16 mouse cellular contexts compared by ENCODE assay signal in the genomic region with DNA sequence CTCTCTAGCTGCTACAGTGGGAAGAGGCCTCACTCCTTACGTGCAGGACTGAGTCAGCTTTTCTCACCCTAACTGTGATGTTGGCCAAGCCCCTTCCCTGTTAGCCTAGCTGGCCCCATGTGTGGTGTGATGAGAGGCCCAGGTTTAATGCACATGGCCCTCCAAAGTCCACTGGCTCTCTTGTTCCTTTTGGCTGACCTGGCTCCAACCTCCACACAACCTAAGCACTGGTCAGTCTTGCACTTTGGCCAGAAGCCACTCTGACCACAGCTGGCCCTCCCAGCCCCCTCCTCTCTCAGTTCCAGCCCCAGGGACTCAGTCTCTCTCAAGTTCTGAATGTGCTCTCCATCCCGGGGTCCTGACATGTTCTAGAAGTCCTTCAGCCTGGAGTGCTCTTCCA. TPM values are rescaled to one million over a fixed set of nuclear protein-coding genes. Genes with fewer than 3 reads are reported as not detected.
DNase-seq lines count a peak whose midpoint lies in the region; ATAC-seq and TF ChIP-seq lines count a peak whose summit lies in the region.
"Had no signal": no experiment of that assay in that cellular context is flagged by ENCODE, and none has a peak within 500 bp of the region (broad histone marks: within the 10 kb centered on the region; RNA-seq: fewer than 3 reads in every experiment).

No protein-coding gene starts in this region.

- H3K27ac ChIP-seq in forebrain, embryonic 11.5 days (ENCODE audit: low read depth, low read length), result peak overlapping the region; percentile 93
- H3K27ac ChIP-seq in forebrain, embryonic 14.5 days (ENCODE audit: low read depth, low read length), result no peak overlapping the region
- H3K27ac ChIP-seq in liver, adult 2 months (replicated peaks; ENCODE audit: insufficient read depth, low read depth, low read length), result peak overlapping the region; percentile 10; the same call in 1 of the 2 replicates
- no peak overlapping the region for H3K27ac ChIP-seq in liver, embryonic 15.5 days (replicated peaks)
- H3K27ac ChIP-seq: limb, embryonic 13.5 days; stomach, postnatal 0 days had no signal

- no peak overlapping the region for H3K4me2 ChIP-seq in forebrain, embryonic 11.5 days (ENCODE audit: low read depth, low read length, severe bottlenecking)
- no peak overlapping the region for H3K4me2 ChIP-seq in forebrain, embryonic 14.5 days (ENCODE audit: low read length)
- no peak overlapping the region for H3K4me2 ChIP-seq in liver, embryonic 15.5 days
- H3K4me2 ChIP-seq: limb, embryonic 13.5 days had no signal

- no peaks in the 10 kb centered on the region for H3K79me2 ChIP-seq in liver, adult 2 months (ENCODE audit: control insufficient read depth, insufficient read depth, low read length)

- WGBS in forebrain, embryonic 11.5 days, result 63% methylated on average over 2 of the region's 2 CpGs
- 84% methylated on average over 2 of the region's 2 CpGs for WGBS in forebrain, embryonic 14.5 days
- WGBS in liver, adult 2 months, result 62% methylated on average over 2 of the region's 2 CpGs
- WGBS in liver, embryonic 15.5 days (ENCODE audit: insufficient replicate concordance), result 23% methylated on average over 2 of the region's 2 CpGs

- H3K9me3 ChIP-seq in forebrain, embryonic 11.5 days (ENCODE audit: control insufficient read depth, low read length), result no peaks in the 10 kb centered on the region
- no peaks in the 10 kb centered on the region for H3K9me3 ChIP-seq in forebrain, embryonic 14.5 days (replicated peaks; ENCODE audit: control insufficient read depth, low read length)
- H3K9me3 ChIP-seq in liver, embryonic 15.5 days (replicated peaks), result no peaks in the 10 kb centered on the region

- TF ChIP-seq POLR2A in liver, adult 2 months (IDR thresholded peaks at IDR 0.05; ENCODE audit: extremely low read depth, insufficient read depth, low read length), result no peak

- TF ChIP-seq CTCF in liver, adult 2 months (IDR thresholded peaks at IDR 0.05; ENCODE audit: low read depth, low read length), result no peak

- no peak for ATAC-seq in forebrain, embryonic 11.5 days (replicated peaks; ENCODE audit: low FRiP score)
- no peak for ATAC-seq in forebrain, embryonic 14.5 days
- peak; percentile 59 for ATAC-seq in liver, embryonic 15.5 days (ENCODE audit: insufficient read depth)

- no peaks in the 10 kb centered on the region for H3K27me3 ChIP-seq in forebrain, embryonic 11.5 days (ENCODE audit: control insufficient read depth, insufficient read depth, low read length)
- H3K27me3 ChIP-seq in forebrain, embryonic 14.5 days (replicated peaks; ENCODE audit: control insufficient read depth, insufficient read depth, low read length), result no peaks in the 10 kb centered on the region
- H3K27me3 ChIP-seq in liver, adult 2 months (ENCODE audit: control insufficient read depth, insufficient read depth, low read length), result no peaks in the 10 kb centered on the region
- H3K27me3 ChIP-seq in liver, embryonic 15.5 days, result no peaks in the 10 kb centered on the region
- H3K27me3 ChIP-seq: limb, embryonic 13.5 days had no signal

- peaks cover 19% of the 10 kb centered on the region for H3K4me1 ChIP-seq in forebrain, embryonic 11.5 days (replicated peaks; ENCODE audit: control insufficient read depth, insufficient read depth, low read length)
- H3K4me1 ChIP-seq in forebrain, embryonic 14.5 days (ENCODE audit: control insufficient read depth, insufficient read depth, low read length), result 0 out of 2 replicates have a peak, but pooled peaks cover 3% of the 10 kb centered on the region
- H3K4me1 ChIP-seq in liver, adult 2 months (ENCODE audit: control insufficient read depth, insufficient read depth, low read length), result peaks cover 22% of the 10 kb centered on the region
- H3K4me1 ChIP-seq in liver, embryonic 15.5 days (replicated peaks), result peaks cover 17% of the 10 kb centered on the region
- H3K4me1 ChIP-seq: limb, embryonic 13.5 days had no signal

- H3K36me3 ChIP-seq in forebrain, embryonic 11.5 days (ENCODE audit: control insufficient read depth, insufficient read depth, low read length), result no peaks in the 10 kb centered on the region
- no peaks in the 10 kb centered on the region for H3K36me3 ChIP-seq in forebrain, embryonic 14.5 days (ENCODE audit: control insufficient read depth, insufficient read depth, low read length)
- H3K36me3 ChIP-seq in liver, adult 2 months (ENCODE audit: control insufficient read depth, insufficient read depth, low read length), result no peaks in the 10 kb centered on the region
- H3K36me3 ChIP-seq in liver, embryonic 15.5 days (replicated peaks), result no peaks in the 10 kb centered on the region
- H3K36me3 ChIP-seq: limb, embryonic 13.5 days had no signal

- H3K9ac ChIP-seq in forebrain, embryonic 11.5 days (ENCODE audit: low read length), result no peak overlapping the region
- H3K9ac ChIP-seq in forebrain, embryonic 14.5 days (ENCODE audit: low read length), result no peak overlapping the region
- no peak overlapping the region for H3K9ac ChIP-seq in liver, adult 2 months (ENCODE audit: low read depth, low read length)
- H3K9ac ChIP-seq in liver, embryonic 15.5 days, result no peak overlapping the region
- H3K9ac ChIP-seq: limb, embryonic 13.5 days had no signal

- H3K4me3 ChIP-seq in forebrain, embryonic 11.5 days (ENCODE audit: low read depth, low read length), result no peak overlapping the region
- no peak overlapping the region for H3K4me3 ChIP-seq in forebrain, embryonic 14.5 days (ENCODE audit: low read depth, low read length)
- no peak overlapping the region for H3K4me3 ChIP-seq in liver, adult 2 months (ENCODE audit: insufficient read depth, low read depth, low read length)
- H3K4me3 ChIP-seq in liver, embryonic 15.5 days (replicated peaks), result no peak overlapping the region
- H3K4me3 ChIP-seq: limb, embryonic 13.5 days had no signal

- no peak for DNase-seq in forebrain, embryonic 11.5 days (ENCODE audit: low spot score)
- no peak for DNase-seq in forebrain, embryonic 14.5 days (ENCODE audit: low spot score)
- DNase-seq in liver, adult 2 months (ENCODE audit: extremely low read depth, low read depth, low spot score), result peak; percentile 91
- DNase-seq in liver, result no peak
- peak; percentile 68 to 72 for DNase-seq in kidney, adult 8-10 months
- DNase-seq in spleen, postnatal 36 days (ENCODE audit: low spot score in 2 of 2), result no peak
- no peak for DNase-seq in urinary bladder, postnatal 10 days (ENCODE audit: low spot score)
- DNase-seq: adrenal gland, adult 8-10 months; cerebellum, adult 9-10 months; gastrocnemius, postnatal 36 days had no signal

RNA-seq across cellular contexts. Expression of a gene that starts 18.1 kb away (rescaled TPM):
- 19.8 and 20.2 TPM in 2 replicates for polyA plus RNA-seq in forebrain, embryonic 11.5 days (2014; fragmentation: Nextera tagmentation; extraction: Ambion mirVana)
- polyA plus RNA-seq in forebrain, embryonic 14.5 days (2014; fragmentation: Nextera tagmentation; extraction: Ambion mirVana), result 17.2 and 21.5 TPM in 2 replicates
- total RNA-seq in liver, adult 2 months (2014; rRNA removed), result 261 and 274 TPM in 2 replicates
- 90.2 and 102 TPM in 2 replicates for polyA plus RNA-seq in liver, adult 2 months (2012; rRNA removed)
- polyA plus RNA-seq in liver, embryonic 15.5 days (2015; fragmentation: Nextera tagmentation; extraction: Ambion mirVana), result 28.3 and 33.6 TPM in 2 replicates

RNA-seq across cellular contexts. Expression of a gene that starts 35.4 kb away (rescaled TPM):
- not detected in 2 replicates for polyA plus RNA-seq in forebrain, embryonic 11.5 days (2014; fragmentation: Nextera tagmentation; extraction: Ambion mirVana)
- polyA plus RNA-seq in forebrain, embryonic 14.5 days (2014; fragmentation: Nextera tagmentation; extraction: Ambion mirVana), result 0.24 TPM in 1 of 2 replicates, not detected in the other
- 0.18 and 0.20 TPM in 2 replicates for total RNA-seq in liver, adult 2 months (2014; rRNA removed)
- polyA plus RNA-seq in liver, adult 2 months (2012; rRNA removed), result 0.07 TPM in 1 of 2 replicates, not detected in the other
- polyA plus RNA-seq in liver, embryonic 15.5 days (2015; fragmentation: Nextera tagmentation; extraction: Ambion mirVana), result 0.37 and 0.38 TPM in 2 replicates
- polyA plus RNA-seq: heart, embryonic 16.5 days; intestine, embryonic 14.5 days; limb, embryonic 13.5 days; small intestine, adult 2 months had no signal

Comparison
In these comparisons a context has a peak if more than half of its experiments do, and no peak if none do; other contexts are left out.
1. DNase-seq: peak in liver, adult 2 months (single experiment) and kidney, adult 8-10 months (2 of 2); none in forebrain, embryonic 11.5 days (single experiment), forebrain, embryonic 14.5 days (single experiment), liver (single experiment), spleen, postnatal 36 days (0 of 2) and urinary bladder, postnatal 10 days (single experiment).
2. H3K27ac ChIP-seq: peak in forebrain, embryonic 11.5 days (single experiment) and liver, adult 2 months (single experiment); none in forebrain, embryonic 14.5 days (single experiment) and liver, embryonic 15.5 days (single experiment).